Mouse (Mus musculus) adrenal gland, postnatal 10 days (tissue): Measurements from ENCODE around the gene Cnnm1. TPM values are rescaled to one million over a fixed set of nuclear protein-coding genes. Genes with fewer than 3 reads are reported as not detected.
A peak's percentile ranks its signal among the peaks of the same experiment; 100 is the strongest.

ENCODE experiments used
- DNase-seq: peaks from one replicate; pipeline ENCODE4 v3.0.0; 2021; ENCODE audit warnings: mixed read lengths
- total RNA-seq, 2 experiments: library from RNA; stranded (reverse); gene quantifications; 2 replicates each; pipeline ENCODE4 v1.2.3; 2021

Gene Cnnm1
- total RNA-seq, 2 experiments from 2014 or later = 0.21 to 0.42 TPM

DNA sequence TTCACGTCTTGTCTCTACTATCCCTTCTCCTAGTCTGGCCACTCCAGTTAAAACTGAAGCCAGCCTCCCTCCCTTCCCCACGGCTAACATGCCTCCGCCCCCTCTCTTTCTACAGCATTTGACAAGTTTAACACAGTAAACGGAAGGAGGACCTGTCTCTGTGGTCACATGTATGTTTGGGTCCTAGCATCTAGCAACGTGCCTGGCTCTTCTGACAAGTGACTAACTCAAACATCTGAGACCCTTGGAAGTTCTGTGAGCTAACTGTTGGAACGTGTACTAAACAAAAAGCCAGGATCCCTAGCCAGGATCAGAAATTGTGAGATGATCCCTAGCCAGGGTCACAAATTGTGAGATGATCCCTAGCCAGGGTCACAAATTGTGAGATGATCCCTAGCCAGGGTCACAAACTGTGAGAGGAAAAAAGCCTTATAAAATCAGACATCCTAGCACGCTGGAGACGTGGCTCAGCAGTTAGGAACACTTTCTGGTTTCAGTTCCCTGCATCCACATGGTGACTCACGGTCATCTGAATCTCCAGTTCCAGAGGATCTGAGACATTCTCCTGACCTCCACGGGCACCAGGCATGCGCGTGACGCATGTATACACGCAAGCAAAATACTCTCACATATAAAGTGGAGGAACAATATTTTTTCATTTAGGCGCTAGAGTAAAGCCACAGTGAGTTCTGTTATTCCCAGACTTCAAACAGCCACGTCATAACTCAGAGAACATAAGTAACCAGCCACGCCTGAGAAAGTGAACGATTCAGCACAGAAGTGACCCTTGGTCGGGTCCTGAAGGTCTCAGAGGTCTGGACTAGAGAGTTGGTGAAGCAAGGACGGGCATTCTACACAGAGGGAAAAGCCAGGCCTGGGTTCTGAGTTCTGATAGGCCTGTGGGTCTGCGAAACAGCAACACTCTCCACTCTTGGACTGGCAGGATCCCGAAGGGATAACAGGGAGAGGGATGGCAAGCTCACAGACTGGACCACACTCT lies 71.7 kb downstream of the Cnnm1 start:
- DNase-seq = peak; percentile 38

DNA sequence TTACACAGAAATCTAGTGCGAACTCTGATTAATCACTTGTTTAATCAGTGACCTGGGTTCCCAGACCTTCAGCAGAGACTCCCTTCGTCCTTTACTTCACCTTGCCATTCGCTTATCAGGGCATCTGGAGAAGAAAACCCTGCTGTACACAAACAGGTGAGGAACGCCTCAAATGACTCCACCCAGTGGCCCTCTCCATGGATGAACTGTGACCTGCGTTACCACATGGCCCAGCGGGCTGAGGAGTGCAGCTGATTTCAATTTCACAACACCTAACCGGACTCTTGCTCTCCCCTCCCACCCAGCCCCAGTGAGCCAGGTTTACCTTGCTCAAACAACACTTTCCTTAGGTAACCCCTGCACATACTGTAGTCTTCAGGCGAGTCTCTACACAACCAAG lies 73.6 kb downstream of the Cnnm1 start:
- no peak for DNase-seq

- no peak for DNase-seq
These were observed 75.6 kb downstream of the Cnnm1 start for GRCm38 (mm10) chr19:43515668-43516396.

DNA sequence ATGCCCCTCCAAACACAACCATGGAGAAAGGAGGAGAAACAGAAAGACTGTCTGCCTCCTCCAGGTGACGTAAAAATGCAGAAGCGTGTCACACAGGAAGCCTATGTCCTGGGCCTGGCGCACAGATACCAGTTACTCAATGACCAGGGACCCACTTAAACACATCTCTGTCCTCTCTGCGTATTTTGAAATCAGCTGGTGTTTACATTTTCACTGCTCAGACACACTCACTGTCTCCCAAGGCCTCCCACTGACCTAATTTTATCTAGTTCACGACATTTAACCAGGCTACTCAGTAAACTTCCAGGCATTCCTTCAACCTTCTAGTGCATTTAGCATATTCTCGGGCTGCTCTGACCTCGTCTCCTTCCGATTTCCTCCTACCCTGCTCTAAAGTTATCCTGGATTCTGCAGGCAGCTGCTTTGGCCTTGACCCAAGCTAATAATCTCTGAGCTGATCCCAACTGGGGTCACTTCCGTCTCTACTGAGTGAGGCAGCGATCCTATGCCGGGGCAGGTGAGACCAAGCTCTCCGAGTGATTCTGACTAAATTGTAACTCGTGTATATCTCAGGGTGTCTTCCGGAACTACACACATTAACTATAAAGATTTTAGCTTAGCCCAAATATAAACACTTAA lies 76.3 kb downstream of the Cnnm1 start:
- DNase-seq = no peak

- no peak for DNase-seq
These were observed 77.1 kb downstream of the Cnnm1 start for GRCm38 (mm10) chr19:43517320-43517719.

DNA sequence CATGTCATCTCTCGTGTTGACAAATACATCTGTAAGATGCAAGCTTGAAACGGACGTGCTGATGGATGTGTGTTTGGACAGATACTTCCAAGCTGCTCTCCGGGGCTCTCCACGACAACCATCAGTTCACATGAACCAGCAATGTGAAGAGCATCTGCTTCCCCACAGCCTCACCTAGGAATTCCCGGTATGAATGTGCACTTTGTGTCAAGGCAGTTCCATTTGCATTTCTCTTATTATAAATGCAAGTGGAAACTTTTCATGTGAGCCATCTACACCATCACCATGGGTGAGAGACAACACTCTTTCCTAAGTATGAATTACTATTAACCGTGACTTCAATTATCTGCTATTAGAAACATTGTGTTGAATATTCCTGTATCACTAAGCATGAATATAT lies 77.6 kb downstream of the Cnnm1 start:
- DNase-seq = no peak

DNA sequence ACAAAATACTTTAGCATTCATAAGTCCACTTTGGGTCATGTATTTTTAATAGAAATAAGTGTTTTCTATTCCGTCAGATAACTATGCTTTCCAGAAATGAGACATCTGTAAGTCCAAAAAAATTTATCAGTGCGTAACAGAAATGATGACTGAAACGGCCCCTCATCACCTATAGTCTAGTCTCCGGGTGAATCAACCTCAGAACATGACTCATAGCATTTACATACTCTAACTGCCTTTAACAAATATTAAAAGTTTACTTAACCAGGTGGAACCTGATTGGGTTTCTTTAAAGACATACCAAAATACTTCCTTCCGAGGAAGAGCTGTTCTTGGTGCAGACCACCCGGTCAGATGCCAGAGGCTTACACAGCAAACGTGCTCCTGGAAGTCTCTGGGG lies 78.0 kb downstream of the Cnnm1 start:
- DNase-seq = no peak

- no peak for DNase-seq
These were observed 79.0 kb downstream of the Cnnm1 start for GRCm38 (mm10) chr19:43519226-43519625.

DNA sequence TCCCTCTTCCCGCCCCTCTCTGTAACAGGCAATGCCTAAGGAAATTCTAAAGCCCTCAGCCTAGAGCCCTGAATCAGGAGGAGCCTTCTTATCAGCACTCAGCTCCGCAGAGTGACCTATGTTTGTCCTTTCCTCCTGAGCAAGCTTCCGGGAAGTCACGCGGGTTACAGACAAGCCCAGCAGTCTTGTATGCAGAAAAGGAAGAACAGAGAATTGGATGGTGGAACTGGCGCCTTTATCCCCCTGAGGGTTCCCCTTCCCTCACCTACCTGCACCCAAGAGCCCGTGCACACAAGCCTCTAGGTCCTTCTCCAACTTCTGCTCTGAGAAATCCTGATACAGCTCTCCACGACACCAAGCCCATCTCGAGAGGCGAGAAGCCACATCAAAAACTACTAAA lies 80.2 kb downstream of the Cnnm1 start:
- DNase-seq = no peak

DNA sequence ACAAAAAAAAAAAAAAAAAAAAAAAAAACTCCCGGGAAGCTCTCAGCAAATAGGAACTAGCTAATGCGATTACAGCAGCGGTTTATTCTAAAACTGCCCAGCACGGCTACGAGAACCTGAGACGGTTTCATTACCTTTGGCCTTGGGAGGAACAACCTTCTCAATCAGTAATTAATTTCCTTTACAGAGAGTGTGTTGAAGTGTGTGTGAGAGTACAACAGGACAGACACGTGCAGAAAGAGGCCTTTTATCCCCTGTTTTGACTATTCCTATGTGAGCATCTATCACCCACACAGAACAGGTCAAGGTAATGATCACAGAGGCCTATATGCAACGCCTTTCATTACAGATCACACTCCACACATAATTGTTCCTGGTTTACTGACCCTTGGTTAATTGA lies 81.1 kb downstream of the Cnnm1 start:
- no peak for DNase-seq

DNA sequence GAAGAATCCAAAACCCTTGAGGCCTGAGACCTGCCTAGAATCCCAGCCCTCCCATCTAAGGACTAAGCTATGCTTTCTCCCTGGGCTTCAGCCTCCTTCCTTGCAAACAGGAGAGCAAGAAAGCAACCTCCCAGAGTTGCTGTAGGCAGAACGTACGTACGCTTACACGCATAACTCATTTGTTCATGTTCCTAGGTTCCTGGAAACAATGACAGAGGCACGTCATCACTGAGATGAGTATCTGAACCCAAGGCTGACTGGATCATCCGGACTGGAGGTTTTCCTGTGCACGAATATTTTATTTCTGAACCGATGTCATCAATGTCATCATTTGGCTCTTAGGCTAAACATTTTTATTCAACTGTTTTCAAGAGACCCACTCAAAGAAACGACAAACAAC lies 81.8 kb downstream of the Cnnm1 start:
- peak; percentile 24 for DNase-seq

- DNase-seq = peak; percentile 33
These were observed 83.3 kb downstream of the Cnnm1 start for GRCm38 (mm10) chr19:43523551-43523950.

GRCm38 (mm10) chr19:43524187-43525103 lies 84.2 kb downstream of the Cnnm1 start, which contains the start of gene Got1:
Got1 (minus strand) TSS chr19:43524605.
- peak; percentile 94 for DNase-seq

- DNase-seq = peak; percentile 72
These were observed 84.9 kb downstream of the Cnnm1 start for GRCm38 (mm10) chr19:43525104-43525482.

GRCm38 (mm10) chr19:43525566-43525965 lies 85.3 kb downstream of the Cnnm1 start:
- no peak for DNase-seq

DNA sequence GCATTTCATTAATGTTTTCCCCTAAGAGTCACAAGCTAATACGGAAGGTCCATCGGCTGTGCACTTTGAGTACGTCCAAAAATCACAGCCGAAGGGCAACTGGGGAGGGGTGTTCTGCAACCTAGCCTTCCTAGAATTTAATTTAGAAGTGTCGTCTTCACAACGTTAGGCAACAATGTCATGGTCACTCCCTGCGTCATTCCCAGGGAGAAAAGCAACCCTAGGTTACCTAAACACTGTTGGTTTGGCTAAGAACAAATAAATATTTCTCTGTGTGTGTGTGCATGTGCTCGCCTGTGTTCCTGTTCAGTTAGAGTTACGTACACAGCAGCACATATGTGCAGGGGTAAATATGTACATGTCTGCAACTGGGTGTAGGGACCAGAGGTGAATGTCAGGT lies 85.8 kb downstream of the Cnnm1 start:
- no peak for DNase-seq

- DNase-seq = peak; percentile 38
These were observed 86.9 kb downstream of the Cnnm1 start for GRCm38 (mm10) chr19:43527131-43527530.

GRCm38 (mm10) chr19:43528056-43528587 lies 87.9 kb downstream of the Cnnm1 start:
- DNase-seq = no peak

DNA sequence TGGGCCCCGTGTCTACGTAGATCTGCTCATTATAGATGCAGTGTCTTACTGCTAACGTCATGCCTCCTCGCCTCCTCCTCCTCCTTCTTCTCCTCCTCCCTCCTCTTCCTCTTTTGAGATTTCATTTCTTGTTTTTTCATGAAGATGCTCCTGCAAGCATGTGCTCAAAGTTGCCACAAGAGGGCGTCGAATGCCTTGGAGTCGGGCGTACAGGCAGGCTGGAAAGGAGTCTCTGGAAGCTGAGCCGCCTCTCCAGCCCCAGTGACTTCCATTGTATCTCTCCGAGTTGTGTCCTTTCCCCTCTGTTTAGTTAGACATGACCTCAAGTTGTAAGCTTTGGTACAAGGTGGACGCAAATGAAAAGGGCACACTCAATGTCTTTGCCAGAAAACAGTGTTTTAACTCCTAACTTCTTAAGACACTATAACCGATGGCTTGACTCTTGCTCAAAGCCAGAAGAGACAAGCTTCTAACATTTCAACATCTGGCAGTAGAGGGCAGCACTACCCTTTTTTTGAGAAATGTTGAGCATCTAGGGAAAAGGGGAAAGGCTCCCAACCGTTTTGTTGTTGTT lies 90.0 kb downstream of the Cnnm1 start:
- DNase-seq = peak; percentile 78

GRCm38 (mm10) chr19:43530921-43531320 lies 90.7 kb downstream of the Cnnm1 start:
- no peak for DNase-seq

GRCm38 (mm10) chr19:43535372-43535771 lies 95.1 kb downstream of the Cnnm1 start:
- DNase-seq = no peak
